Mouse (Mus musculus) forebrain, embryonic 10.5 days (tissue): ENCODE data around the gene Ppp2r3a. TPM values are rescaled to one million over a fixed set of nuclear protein-coding genes. Genes with fewer than 3 reads are reported as not detected.

ENCODE experiments used
- DNase-seq: peaks from one replicate; pipeline ENCODE4 v3.0.0-alpha.2; 2017; ENCODE audit warnings: low spot score; ENCODE audit errors: extremely low spot score
- H3K27ac ChIP-seq: fragments of 300-500 bp; sonication (generic); 2 replicates; pipeline ENCODE4 v1.5.1; 2016; ENCODE audit warnings: mild to moderate bottlenecking
- H3K27me3 ChIP-seq: fragments of 300-500 bp; sonication (generic); 2 replicates; pipeline ENCODE4 v1.6.1; 2016; ENCODE audit warnings: mild to moderate bottlenecking; ENCODE audit not compliant: poor library complexity, severe bottlenecking
- H3K36me3 ChIP-seq: fragments of 300-500 bp; sonication (generic); replicated peaks from 2 replicates; pipeline ENCODE4 v1.6.1; 2016; ENCODE audit warnings: mild to moderate bottlenecking, moderate library complexity
- H3K4me1 ChIP-seq: fragments of 300-500 bp; sonication (generic); 2 replicates; pipeline ENCODE4 v1.6.1; 2016
- H3K4me3 ChIP-seq: fragments of 300-500 bp; sonication (generic); 2 replicates; pipeline ENCODE4 v1.5.1; 2016; ENCODE audit warnings: mild to moderate bottlenecking, moderate library complexity
- H3K9me3 ChIP-seq: fragments of 300-500 bp; sonication (generic); 2 replicates; pipeline ENCODE4 v1.6.1; 2016; ENCODE audit warnings: mild to moderate bottlenecking, moderate library complexity
- WGBS: fragments of 180-500 bp; shearing (Covaris S2); methylation state at CpG from one replicate; pipeline ENCODE4 v1.1.7; 2016; 5-methylcytosine and 5-hydroxymethylcytosine counted together
- polyA plus RNA-seq: library from polyadenylated mRNA; unstranded; fragments of >200 nt; fragmentation: Nextera tagmentation; extraction: Ambion mirVana; gene quantifications from 2 replicates; pipeline ENCODE4 v1.2.1, GENCODE M21; 2016

Gene Ppp2r3a
- polyA plus RNA-seq, 1 experiment from 2014 or later = 8.7 TPM

DNA sequence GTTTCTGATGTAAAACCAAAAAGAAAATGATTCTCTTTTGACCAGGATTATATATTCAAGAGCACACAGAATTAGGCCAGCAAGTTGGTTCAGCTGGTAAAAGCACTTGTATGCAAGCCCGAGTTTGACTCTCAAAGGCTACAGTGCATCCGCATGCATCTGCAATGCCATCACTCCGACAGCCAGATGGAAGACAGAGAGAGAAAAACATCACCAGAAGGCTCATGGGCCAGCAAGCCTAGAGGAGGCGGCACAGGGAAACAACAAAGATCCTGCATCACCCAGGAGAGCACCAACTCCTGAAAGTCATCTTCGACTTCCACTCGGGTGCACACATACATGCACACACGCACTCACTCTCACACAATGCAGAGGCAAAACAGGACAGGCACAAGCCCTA, 4.1 kb downstream of the Ppp2r3a start:
- Histone ChIP-seq H3K27ac (no peak overlapping the region), H3K9me3 (no peaks in the 10 kb centered on the region), H3K4me1 (peaks cover 30% of the 10 kb centered on the region), H3K4me3 (no peak overlapping the region), H3K27me3 (no peaks in the 10 kb centered on the region), H3K36me3 (no peaks in the 10 kb centered on the region)
- WGBS = 79% methylated on average over 7 of the region's 7 CpGs
- no peak for DNase-seq

DNA sequence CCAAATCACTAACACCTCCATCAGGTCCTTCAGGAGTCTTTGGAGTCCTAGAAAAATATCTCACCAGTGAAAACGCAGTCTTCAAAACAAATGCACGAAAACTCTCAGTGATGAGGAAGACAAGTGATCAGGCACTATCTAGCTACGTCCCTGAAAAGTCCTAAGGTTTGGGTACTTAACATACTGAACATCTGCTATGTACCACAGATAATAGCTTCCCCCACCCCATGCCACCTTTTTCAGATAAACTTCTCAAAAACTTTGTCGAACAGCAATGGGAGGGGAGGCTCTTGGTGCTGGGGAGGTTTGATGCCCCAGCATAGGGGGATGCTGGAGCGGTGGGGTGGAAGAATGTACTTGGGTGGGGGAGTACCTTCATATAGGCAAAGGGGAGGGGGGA, 6.1 kb downstream of the Ppp2r3a start:
- Histone ChIP-seq H3K9me3 (no peaks in the 10 kb centered on the region), H3K4me3 (no peak overlapping the region), H3K4me1 (peaks cover 18% of the 10 kb centered on the region), H3K27ac (no peak overlapping the region), H3K27me3 (no peaks in the 10 kb centered on the region), H3K36me3 (no peaks in the 10 kb centered on the region)
- 89% methylated on average over 5 of the region's 5 CpGs for WGBS
- DNase-seq = no peak

DNA sequence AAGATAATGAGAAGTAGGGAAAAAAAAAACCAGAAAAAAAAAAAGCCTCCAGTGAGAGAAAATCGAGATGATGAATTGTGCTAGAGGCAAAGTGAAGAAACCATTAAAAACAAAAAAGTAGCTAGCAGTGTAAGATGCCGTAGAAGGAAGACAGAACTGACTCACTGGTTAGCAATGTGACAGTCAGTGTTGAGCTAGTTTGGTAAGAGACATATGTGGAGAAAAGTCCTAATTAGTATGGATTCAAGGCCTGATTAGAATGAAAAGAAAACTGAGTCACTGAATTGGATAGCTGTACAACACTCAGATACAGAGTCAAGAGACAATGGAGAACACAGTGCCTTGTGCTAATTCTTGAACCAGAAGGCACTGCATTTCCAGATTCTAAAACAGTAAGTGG, 7.9 kb downstream of the Ppp2r3a start:
- 87% methylated on average over 2 of the region's 2 CpGs for WGBS
- Histone ChIP-seq H3K4me3 (no peak overlapping the region), H3K36me3 (no peaks in the 10 kb centered on the region), H3K9me3 (no peaks in the 10 kb centered on the region), H3K4me1 (peaks cover 6% of the 10 kb centered on the region; the same call in 1 of the 2 replicates), H3K27me3 (no peaks in the 10 kb centered on the region), H3K27ac (no peak overlapping the region)
- DNase-seq = no peak

DNA sequence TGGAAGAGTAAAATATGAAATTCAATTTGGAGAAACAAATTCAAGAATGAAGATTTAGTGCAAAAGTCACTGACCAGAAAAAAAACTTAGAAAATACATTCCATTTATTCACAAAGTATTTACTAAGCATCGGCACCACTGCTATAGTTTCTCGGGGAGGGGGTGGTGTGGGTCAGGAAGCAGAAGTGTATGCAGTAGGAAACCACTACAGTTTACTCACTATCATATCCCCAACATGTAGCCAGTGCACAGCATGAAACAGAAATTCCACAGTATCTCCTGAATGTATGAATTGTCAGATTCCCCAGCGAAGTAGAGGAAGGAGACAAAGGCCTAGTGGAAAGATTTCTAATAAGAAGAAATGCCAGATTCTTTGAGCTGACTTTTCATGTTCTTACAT, 11.4 kb downstream of the Ppp2r3a start:
- Histone ChIP-seq H3K36me3 (no peaks in the 10 kb centered on the region), H3K27me3 (no peaks in the 10 kb centered on the region), H3K27ac (no peak overlapping the region), H3K4me1 (no peaks in the 10 kb centered on the region), H3K9me3 (no peaks in the 10 kb centered on the region), H3K4me3 (no peak overlapping the region)
- 90% methylated on average over 3 of the region's 3 CpGs for WGBS
- no peak for DNase-seq

DNA sequence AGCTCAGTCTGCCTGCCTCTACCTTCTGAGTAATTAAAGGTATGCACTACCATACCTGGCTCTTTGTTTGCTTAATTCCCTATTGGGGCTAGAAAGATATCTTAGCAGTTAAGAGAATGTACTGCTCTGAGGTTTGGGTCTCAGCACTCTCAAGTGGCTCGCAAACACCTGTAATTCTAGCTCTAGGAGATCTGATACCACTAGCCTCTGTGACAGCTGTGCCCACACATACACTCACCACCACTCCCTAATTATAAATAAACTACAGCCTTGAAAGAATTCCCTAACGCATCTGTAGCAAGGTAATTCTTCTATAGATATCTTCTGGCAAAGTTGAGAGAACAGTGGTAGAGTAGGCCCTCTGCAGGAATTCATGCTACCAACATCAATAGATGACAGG, 15.8 kb downstream of the Ppp2r3a start:
- WGBS = 90% methylated on average over 2 of the region's 2 CpGs
- Histone ChIP-seq H3K27me3 (no peaks in the 10 kb centered on the region), H3K9me3 (no peaks in the 10 kb centered on the region), H3K4me1 (no peaks in the 10 kb centered on the region), H3K36me3 (no peaks in the 10 kb centered on the region), H3K27ac (no peak overlapping the region), H3K4me3 (no peak overlapping the region)
- DNase-seq = no peak

DNA sequence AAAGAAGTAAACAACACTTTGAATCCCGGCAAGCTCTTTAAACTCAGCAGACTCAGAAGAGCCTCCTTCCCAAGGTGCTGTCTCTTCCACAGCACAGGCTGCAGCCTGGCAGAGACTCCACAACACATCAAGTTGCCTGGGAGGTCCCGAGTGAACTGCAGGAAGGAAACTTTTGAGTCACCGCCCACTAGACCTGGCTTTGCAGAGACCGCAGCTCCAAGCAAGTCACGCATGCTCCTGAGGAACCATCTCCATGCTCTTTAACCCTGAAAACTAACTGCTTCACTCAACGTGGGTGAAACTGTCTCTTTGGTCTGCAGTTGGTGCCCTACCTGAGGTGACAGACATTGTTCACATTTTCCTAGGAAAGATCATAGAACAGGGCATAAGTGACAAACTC, 19.6 kb downstream of the Ppp2r3a start:
- Histone ChIP-seq H3K4me1 (no peaks in the 10 kb centered on the region), H3K36me3 (no peaks in the 10 kb centered on the region), H3K4me3 (no peak overlapping the region), H3K27me3 (no peaks in the 10 kb centered on the region), H3K27ac (no peak overlapping the region), H3K9me3 (no peaks in the 10 kb centered on the region)
- DNase-seq = no peak
- 82% methylated on average over 6 of the region's 6 CpGs for WGBS

DNA sequence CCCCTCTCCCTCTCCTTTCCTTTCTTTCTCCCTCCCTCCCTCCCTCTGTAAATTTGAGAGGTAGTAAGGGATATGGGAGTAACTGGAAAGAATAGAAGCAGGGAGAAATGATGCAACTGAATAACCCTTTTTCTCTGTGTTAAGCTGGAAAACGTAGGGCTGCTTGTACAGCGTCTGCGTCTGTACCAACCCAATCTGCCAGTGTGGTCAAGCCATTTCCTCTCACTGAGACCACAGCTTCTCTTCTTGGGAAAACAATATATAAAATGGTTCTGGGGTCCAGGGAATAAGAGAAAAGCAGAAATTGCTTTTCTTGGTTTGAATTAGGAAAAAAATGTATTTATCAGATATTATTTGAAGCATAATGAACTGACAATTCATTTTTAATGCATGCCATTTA, 21.6 kb downstream of the Ppp2r3a start:
- Histone ChIP-seq H3K36me3 (no peaks in the 10 kb centered on the region), H3K27me3 (no peaks in the 10 kb centered on the region), H3K4me1 (no peaks in the 10 kb centered on the region), H3K9me3 (no peaks in the 10 kb centered on the region), H3K4me3 (no peak overlapping the region), H3K27ac (no peak overlapping the region)
- 95% methylated on average over 3 of the region's 3 CpGs for WGBS
- no peak for DNase-seq

DNA sequence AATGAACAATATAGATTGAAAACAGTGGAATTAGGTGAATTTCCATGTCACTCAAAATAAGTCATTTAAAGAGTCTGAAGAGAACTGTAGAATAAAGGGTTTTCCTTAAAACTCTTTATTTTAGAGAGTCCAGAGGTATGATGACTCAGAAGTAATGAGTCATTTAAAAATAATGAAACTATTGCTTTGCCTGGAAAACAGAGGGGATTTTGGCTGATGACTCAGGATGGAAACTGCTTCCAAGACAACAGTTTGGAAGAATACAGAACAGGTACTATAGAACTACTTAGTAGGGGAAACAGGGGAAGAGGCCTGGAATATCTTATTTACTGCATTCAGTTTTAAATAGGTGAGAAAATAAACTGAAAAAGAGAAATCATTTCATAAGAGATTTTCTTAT, 22.7 kb downstream of the Ppp2r3a start:
- Histone ChIP-seq H3K4me1 (no peaks in the 10 kb centered on the region), H3K36me3 (no peaks in the 10 kb centered on the region), H3K9me3 (no peaks in the 10 kb centered on the region), H3K4me3 (no peak overlapping the region), H3K27me3 (no peaks in the 10 kb centered on the region), H3K27ac (no peak overlapping the region)
- DNase-seq = no peak

DNA sequence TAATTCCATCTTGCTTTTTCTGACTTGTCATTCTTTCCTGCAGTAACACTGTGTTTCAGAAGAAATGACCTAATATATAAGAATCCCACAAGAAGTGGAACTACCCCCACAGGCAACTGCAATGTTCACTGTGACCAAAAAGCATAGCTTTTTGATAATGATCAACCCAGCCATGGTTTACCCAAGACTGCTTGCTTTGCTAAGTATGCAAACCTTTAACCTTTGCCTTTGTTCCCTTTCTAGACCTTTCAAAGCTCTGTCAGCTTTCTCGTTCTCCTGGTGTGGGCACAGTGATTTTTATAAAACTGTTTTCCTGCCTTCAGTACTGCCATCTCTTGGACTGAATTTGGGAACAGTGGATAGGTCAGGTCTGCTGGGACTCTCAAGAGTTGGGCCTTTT, 43.6 kb downstream of the Ppp2r3a start:
- no peaks in the 10 kb centered on the region for H3K9me3 ChIP-seq
- H3K36me3 ChIP-seq = no peaks in the 10 kb centered on the region
- no peak for DNase-seq
- H3K27me3 ChIP-seq = no peaks in the 10 kb centered on the region
- no peak overlapping the region for H3K4me3 ChIP-seq
- H3K4me1 ChIP-seq = no peaks in the 10 kb centered on the region
- no peak overlapping the region for H3K27ac ChIP-seq
- 54% methylated on average over 1 of the region's 1 CpGs for WGBS

DNA sequence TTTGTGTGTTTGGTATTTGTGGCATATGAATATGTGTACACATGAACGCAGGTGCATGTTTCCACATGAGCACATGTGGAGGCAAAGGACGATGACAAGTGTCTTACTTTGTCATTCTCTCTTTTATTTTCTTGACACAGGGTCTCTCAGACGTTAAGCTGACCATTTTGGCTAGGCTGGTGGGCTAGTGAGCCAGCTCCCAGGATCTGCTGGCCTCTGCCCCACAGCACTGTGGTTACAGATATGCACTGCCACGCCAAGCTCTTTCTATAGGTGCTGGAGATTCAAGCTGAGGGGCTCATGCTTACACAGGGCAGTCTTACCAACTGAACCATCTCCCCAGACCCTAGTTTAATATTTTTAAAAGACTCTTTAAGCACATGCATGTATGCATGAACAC, 45.1 kb downstream of the Ppp2r3a start:
- 80% methylated on average over 4 of the region's 4 CpGs for WGBS

DNA sequence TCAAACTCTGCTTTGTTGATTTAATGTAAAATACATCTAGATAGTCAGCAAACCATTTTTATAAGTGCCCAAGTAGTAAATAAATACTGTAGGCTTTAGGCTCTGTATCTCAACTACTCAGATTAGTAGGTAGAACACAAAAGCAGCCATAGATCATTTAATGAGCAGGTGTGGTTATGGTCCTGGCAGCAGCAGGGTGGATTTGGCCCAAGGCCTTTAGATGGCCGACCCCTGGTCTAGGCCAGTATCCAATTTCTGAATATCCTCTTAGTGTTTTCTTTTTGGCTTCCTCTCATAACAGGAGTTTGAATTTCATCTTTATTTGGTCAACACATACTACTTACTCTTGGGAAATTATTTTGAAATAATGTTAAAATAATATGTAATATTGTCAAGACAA, 46.4 kb downstream of the Ppp2r3a start:
- no peak overlapping the region for H3K27ac ChIP-seq
- no peaks in the 10 kb centered on the region for H3K27me3 ChIP-seq
- H3K4me3 ChIP-seq = no peak overlapping the region
- no peak for DNase-seq
- WGBS = 67% methylated on average over 1 of the region's 1 CpGs
- H3K4me1 ChIP-seq = peaks cover 6% of the 10 kb centered on the region
- no peaks in the 10 kb centered on the region for H3K36me3 ChIP-seq
- no peaks in the 10 kb centered on the region for H3K9me3 ChIP-seq

More for the DNA sequence above, 45.1 kb downstream of the Ppp2r3a start:
- Histone ChIP-seq H3K4me1 (no peaks in the 10 kb centered on the region), H3K27me3 (no peaks in the 10 kb centered on the region), H3K27ac (no peak overlapping the region), H3K9me3 (no peaks in the 10 kb centered on the region), H3K4me3 (no peak overlapping the region), H3K36me3 (no peaks in the 10 kb centered on the region)
- DNase-seq = no peak

DNA sequence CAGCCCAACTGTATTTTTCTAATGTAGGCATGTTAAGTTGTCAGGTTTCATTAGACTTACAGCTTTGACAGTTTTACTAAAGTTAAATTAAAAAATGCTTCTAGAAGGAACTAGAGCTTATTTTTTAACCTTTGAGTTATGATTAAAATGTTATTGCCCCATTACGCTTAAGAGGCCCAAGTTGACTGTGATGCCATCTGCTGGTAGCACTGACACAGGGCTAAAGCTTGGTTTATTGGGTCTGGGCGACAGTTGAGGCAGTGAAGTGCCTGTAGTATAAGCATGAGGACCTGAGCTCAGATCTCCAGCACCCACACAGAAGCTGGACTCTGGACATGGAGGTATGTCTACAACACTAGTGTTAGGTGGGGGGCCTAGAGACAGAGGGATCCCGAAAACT, 47.5 kb downstream of the Ppp2r3a start:
- 86% methylated on average over 3 of the region's 3 CpGs for WGBS
- Histone ChIP-seq H3K27me3 (no peaks in the 10 kb centered on the region), H3K9me3 (no peaks in the 10 kb centered on the region), H3K36me3 (no peaks in the 10 kb centered on the region), H3K27ac (no peak overlapping the region), H3K4me3 (no peak overlapping the region), H3K4me1 (peaks cover 6% of the 10 kb centered on the region)
- no peak for DNase-seq

DNA sequence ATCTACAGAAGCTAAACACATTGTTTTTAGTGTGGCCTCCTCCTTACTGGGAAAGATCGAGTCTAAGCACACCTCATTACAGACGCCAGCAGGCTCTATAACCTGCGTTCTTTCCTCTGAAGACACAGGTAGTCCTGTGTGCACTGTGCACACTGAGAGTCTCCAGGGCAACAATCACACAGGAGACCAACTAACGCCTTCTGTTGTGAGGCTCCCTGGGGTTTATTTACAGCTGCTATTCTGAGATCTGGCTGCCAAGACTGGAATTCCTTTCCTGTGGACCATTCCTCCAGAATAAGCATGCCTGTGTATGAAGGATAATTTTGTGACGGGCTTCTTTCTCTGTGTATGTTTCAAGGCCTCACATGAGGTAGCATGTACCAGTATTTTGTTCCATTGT, 51.0 kb downstream of the Ppp2r3a start:
- no peaks in the 10 kb centered on the region for H3K9me3 ChIP-seq
- DNase-seq = no peak
- no peak overlapping the region for H3K27ac ChIP-seq
- H3K27me3 ChIP-seq = no peaks in the 10 kb centered on the region
- H3K36me3 ChIP-seq = no peaks in the 10 kb centered on the region
- H3K4me3 ChIP-seq = no peak overlapping the region
- WGBS = 63% methylated on average over 5 of the region's 5 CpGs
- peaks cover 6% of the 10 kb centered on the region for H3K4me1 ChIP-seq

DNA sequence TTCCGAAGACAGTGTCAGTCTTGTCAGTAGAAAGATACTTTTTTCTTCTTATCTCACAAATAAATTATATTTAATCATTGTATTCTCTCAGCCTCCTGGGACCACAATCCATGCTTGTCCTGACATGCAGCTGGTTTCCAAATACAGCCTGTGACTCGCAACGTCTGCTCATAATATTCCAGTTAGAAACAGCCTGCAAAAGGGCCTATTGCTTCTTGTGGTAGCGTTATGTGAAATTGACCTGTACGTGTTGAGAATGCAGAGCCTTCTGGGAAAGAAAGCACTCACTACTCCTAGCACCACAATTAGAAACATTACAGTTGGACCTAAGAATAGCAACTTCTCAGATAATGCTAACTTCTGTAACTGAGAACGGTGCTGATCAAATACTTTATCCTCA, 52.8 kb downstream of the Ppp2r3a start:
- no peak for DNase-seq
- Histone ChIP-seq H3K27me3 (no peaks in the 10 kb centered on the region), H3K9me3 (no peaks in the 10 kb centered on the region), H3K4me1 (peaks cover 6% of the 10 kb centered on the region), H3K27ac (no peak overlapping the region), H3K4me3 (no peak overlapping the region), H3K36me3 (no peaks in the 10 kb centered on the region; the same call in 1 of the 2 replicates)
- WGBS = 90% methylated on average over 6 of the region's 6 CpGs
